Mouse (Mus musculus): ENCODE measurements at regions not wholly inside any gene's neighbourhood (a gene's known extent, or its start where the extent isn't known, plus 50 kb on each side); places are given as distances from the start of the nearest gene placed in this dataset.
A peak's percentile ranks its signal among the peaks of the same experiment; 100 is the strongest.

DNA sequence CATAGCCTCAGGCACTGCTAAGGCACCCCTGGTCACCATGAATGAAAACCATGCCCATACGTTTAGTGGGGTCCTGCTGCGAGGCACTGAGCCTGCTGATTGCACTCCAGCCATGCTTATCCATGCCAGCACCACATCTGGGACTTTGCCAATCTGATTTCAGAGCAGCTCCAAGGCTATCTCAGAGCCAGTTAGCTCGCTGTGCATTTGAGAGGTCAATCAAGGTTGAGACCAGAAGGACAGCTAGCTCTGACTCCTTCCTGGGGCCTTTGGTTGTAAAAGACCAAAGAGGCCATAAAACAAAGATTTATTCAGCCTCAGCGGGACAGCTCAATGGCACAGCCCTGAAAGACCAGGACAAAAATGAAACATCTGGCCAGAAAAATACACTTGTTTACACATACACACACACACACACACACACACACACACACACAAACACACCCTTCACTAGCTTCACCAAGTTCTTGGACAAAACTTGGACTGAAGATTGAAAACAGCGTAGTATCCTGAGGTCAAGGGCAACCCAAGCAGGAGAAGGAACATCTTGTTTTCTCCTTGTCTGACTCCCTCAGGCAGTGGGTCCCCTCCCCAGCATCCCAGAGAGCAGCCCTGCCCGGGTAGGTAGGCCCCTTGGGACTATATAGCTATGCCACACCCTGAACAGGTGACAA is 201.5 kb upstream of the Dio3 start:
- peak in 1 of 2 experiments; percentile 57 for DNase-seq (ENCODE audit: low spot score in 2 of 2)

GRCm38 (mm10) chr12:110078081-110078505 is 200.8 kb upstream of the Dio3 start:
- DNase-seq (ENCODE audit: low spot score in 2 of 2): peak in 1 of 2 experiments; percentile 42

DNA sequence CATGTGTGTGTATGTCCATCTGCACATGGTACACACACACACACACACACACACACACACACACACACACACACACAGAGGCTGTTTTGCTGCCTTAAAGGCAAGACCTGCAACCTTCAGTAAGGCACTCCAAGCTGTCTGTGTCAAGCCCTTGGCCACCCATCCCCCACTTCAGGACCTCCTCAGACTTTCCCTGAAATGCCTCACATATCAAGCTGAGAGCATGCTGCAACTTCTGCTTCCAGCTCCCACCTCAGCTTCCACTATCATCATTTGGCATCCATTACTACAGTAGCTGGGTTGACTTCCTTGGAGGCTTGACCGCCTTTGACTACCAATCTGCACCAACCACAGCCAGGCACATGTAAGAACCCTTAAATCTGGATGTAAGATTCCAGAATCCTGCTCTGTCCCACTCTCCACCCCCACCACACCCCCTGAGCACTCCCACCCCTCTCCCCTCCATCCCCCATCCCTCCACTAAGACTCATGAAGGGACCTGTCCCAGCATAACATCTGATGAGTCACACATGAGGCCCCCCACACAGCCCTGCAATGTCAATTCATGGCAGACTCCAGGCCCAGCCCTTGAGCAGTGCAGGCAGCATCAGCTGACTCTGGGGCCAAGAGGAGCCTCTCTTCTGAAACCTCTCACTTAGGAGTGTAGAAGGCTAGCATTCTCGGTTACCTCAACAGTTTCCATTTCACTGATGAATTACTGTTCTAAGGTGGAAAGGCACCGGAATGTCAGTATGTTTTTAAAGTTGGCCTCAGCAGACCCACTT is 196.8 kb upstream of the Dio3 start:
- DNase-seq (ENCODE audit: low spot score in 2 of 2): no peak

GRCm38 (mm10) chr12:110082921-110083320 is 195.9 kb upstream of the Dio3 start:
- DNase-seq (ENCODE audit: low spot score in 2 of 2): no peak

- no peak for DNase-seq (ENCODE audit: low spot score in 2 of 2)
Observed at GRCm38 (mm10) chr12:110083471-110083870, 195.4 kb upstream of the Dio3 start.

- no peak for DNase-seq (ENCODE audit: low spot score in 2 of 2)
Observed at GRCm38 (mm10) chr12:110086921-110087320, 191.9 kb upstream of the Dio3 start.

- DNase-seq (ENCODE audit: low spot score in 2 of 2): no peak
Observed at GRCm38 (mm10) chr12:110087812-110088211, 191.1 kb upstream of the Dio3 start.

DNA sequence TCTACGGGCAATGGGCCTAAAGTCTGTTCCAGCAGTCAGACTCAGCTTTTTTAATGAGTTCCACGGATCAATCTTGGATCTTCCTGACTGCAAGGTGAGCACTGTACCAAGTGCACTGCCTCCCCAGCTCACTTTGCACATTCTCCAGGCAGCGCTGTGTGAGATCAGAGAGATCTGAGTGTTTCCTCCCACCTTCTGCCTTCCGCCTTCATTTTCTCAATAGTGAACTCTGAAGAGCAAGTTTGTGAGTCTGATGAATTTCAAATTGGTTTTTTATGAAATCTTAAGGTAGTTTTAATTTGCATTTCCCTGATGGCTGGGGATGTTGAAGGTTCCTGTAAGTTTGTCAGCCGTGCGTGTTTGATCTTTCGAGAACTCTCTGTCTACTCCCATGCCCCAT is 176.7 kb upstream of the Dio3 start:
- no peak for DNase-seq (ENCODE audit: low spot score in 2 of 2)

GRCm38 (mm10) chr12:110112051-110112722 is 166.7 kb upstream of the Dio3 start:
- DNase-seq (ENCODE audit: low spot score in 2 of 2): no peak

GRCm38 (mm10) chr12:110112723-110113105 is 166.2 kb upstream of the Dio3 start:
- DNase-seq (ENCODE audit: low spot score in 2 of 2): no peak

- DNase-seq (ENCODE audit: low spot score in 2 of 2): no peak
Observed at GRCm38 (mm10) chr12:110120141-110120540, 158.7 kb upstream of the Dio3 start.

- no peak for DNase-seq (ENCODE audit: low spot score in 2 of 2)
Observed at GRCm38 (mm10) chr12:110122976-110123375, 155.9 kb upstream of the Dio3 start.

- no peak for DNase-seq (ENCODE audit: low spot score in 2 of 2)
Observed at GRCm38 (mm10) chr12:110126525-110126924, 152.3 kb upstream of the Dio3 start.

DNA sequence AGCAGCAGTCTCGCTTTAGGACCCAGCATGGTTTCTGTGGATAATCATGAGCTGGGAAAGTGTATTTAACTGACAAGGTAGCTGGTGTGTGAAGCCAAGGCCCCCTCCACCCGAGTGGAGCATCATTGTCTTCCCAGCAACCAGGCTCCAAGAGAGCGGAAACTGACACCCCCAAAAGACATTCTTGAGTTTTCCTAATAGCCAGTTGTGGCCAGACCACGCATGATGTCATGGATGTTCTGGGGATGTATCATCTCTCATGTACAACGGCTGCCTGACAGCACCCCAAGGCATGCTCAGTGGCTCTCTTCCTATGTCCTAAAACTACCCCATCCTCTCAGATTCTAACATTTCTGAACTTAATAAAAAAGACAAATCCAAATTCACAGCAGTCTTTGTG is 133.5 kb upstream of the Dio3 start:
- DNase-seq (ENCODE audit: low spot score in 2 of 2): no peak

GRCm38 (mm10) chr12:110154225-110154962 is 124.5 kb upstream of the Dio3 start:
- DNase-seq (ENCODE audit: low spot score in 2 of 2): no peak

- DNase-seq (ENCODE audit: low spot score in 2 of 2): no peak
Observed at GRCm38 (mm10) chr12:110154963-110155325, 123.9 kb upstream of the Dio3 start.

- DNase-seq (ENCODE audit: low spot score in 2 of 2): no peak
Observed at GRCm38 (mm10) chr12:110156441-110156840, 122.4 kb upstream of the Dio3 start.

- no peak for DNase-seq (ENCODE audit: low spot score in 2 of 2)
Observed at GRCm38 (mm10) chr12:110157998-110158747, 120.7 kb upstream of the Dio3 start.

GRCm38 (mm10) chr12:110161306-110161705 is 117.6 kb upstream of the Dio3 start:
- DNase-seq (ENCODE audit: low spot score in 2 of 2): no peak

GRCm38 (mm10) chr12:110165462-110165861 is 113.4 kb upstream of the Dio3 start:
- no peak for DNase-seq (ENCODE audit: low spot score in 2 of 2)

DNA sequence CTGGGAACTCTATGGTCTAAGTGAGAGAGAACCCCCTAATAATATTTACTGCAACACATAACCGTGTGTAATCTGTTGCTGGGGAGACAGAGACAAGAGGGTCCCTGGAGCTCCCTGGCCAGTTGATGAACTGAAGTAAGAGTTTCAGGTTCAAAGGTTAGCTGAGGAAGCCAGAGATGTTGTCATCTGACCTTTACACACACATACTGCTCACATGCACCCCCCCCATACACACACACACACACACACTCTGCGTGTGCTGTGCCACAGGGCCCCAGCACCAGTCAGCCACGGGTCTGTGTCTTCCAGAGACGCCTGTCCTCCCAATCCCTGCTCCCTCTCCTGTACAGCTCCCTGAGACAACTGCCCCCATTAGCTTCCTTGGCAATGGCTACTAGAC is 110.5 kb upstream of the Dio3 start:
- DNase-seq (ENCODE audit: low spot score in 2 of 2): no peak
